Mouse (Mus musculus): ENCODE measurements around the gene P2rx1. TPM values are rescaled to one million over a fixed set of nuclear protein-coding genes. Genes with fewer than 3 reads are reported as not detected.

P2rx1 gene
- total RNA-seq, 2 experiments from 2014 or later: 0.26 to 0.47 TPM

DNA sequence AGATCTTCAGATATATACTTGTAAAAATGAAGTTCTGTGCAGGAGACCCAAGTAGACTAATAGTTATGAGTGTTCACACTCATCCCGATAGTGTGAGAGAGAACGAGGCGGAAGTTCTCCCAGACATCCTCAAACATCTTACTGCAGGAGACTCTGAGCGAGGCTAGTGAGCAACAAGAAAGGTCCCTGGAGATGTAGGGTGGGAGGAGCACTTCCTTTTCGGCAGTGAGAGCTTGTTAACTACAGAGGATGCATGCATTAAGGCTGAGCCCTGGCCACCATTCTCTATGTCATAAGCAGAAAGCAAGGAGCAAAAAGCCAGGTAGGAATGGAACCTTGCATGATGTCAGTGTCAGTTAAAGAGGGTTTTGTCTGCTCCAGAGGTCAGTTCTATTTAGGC is 11.7 kb upstream of the P2rx1 start:
- DNase-seq (ENCODE audit: low spot score in 2 of 2): no peak

DNA sequence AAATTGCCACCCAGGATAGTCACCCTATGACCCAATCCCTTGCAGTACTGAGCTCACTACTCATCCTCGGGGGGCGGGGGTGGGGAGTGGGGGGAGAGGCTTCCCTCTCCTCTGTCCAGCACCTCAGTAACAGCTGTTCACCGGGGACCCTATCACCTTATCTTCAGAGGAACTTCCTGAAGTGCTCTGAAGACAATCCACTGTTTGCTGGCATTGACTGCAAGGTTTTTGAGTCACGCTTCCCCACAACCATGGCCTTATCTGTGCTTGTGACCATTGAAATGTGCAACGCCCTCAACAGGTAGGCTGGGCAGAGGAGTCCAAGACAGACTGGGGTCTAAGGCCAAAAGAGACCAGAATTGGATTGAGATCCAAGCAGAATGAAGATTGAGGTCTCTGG is 11.1 kb upstream of the P2rx1 start:
- no peak for DNase-seq (ENCODE audit: low spot score in 2 of 2)

DNA sequence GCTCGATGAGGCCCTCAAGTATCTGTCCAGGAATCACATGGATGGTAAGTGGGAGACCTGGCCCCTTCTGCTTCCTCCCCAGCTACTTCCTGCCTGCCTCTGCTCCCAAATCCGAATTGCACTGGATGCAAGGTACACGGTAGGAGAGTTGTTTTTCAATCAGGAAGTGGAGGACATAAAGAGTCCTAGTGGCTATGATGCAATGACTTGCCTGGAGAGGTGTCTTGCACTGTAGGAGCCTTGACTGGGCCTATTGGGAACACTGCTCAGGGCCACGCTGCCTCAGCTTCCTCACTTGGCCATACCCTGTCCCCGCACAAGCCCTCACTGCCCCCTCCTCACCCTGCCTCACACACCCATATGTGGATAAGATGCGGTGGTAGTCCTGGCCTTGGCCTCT is 9.9 kb upstream of the P2rx1 start:
- DNase-seq (ENCODE audit: low spot score in 2 of 2): no peak

DNA sequence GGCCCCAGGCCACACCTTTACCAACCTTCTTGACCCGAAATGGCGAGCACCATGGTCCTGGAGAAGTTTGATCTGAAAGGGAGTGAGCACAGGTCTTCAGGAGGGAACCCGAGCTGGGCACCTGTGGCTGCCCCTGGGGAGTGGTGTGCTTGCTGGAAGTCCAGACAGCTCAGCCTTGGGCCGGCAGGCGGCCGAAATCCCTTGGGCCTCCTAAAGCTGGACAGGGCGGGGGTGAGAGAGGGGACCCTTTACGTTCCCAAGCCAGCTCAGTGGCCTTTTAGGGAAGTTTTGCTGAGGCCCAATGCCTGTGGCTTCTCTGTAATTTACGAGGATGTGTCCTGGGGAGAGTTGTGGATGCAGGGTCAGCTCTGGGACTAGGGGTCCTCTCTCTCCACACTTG is 8.2 kb upstream of the P2rx1 start:
- DNase-seq (ENCODE audit: low spot score in 2 of 2): no peak

DNA sequence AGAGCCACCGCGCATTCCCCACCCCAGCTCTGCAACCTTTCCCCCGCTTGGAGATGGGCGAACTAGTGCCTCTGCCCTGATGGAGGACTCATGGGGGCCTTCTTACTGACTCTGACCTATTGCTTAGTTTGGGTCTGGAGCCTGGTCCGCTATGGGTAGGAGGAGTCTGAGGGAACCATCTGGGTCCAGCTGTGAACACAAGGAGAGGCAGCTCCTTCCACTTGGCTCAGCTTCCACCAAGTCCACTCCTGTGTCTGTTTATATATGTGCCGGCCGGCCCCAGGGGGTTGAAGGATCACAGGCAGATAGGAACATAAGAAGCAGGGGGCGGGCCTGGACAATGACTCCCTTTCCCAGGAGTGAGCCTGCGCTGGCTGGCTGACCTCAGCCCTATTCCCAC is 6.9 kb upstream of the P2rx1 start:
- no peak for DNase-seq (ENCODE audit: low spot score in 2 of 2)

DNA sequence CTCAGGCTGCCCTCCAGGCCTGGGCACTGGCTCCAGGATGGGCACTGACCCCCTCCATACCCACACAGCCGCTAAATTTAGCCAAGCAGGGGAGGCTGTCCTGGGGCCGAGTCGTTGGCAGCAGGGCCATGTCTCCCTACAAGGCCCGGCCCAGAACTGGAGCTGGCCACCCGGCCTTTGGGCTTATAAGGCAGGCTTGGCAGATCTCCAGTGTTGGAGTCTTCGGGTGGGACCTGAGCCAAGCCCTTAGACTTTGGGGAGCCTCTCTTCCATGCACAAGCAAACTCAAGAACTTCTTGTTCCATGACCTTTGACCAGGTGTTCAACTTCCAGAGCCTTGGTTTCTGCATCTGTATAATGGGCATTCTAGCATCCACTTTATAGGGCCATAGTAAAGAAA is 2.6 kb upstream of the P2rx1 start:
- DNase-seq (ENCODE audit: low spot score in 2 of 2): no peak

DNA sequence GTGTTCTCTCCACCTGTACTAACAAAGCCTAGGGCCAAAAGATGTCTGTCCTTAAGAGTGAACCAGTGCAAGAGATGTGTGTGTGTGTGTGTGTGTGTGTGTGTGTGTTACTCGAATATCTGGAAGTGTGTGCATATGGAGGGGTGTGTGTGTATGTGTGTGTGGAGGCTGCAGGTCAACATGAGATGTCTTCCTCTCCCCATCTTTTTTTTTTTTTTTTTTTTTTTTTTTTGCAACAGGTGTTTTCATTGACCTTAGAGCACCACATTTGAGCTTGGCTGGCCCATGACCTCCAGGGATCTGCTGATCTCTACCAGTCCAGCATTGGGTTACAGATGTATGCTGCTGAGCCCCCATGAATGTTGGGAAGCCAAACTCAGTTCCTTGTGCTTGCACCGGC is 2.1 kb upstream of the P2rx1 start:
- no peak for DNase-seq (ENCODE audit: low spot score in 2 of 2)

DNA sequence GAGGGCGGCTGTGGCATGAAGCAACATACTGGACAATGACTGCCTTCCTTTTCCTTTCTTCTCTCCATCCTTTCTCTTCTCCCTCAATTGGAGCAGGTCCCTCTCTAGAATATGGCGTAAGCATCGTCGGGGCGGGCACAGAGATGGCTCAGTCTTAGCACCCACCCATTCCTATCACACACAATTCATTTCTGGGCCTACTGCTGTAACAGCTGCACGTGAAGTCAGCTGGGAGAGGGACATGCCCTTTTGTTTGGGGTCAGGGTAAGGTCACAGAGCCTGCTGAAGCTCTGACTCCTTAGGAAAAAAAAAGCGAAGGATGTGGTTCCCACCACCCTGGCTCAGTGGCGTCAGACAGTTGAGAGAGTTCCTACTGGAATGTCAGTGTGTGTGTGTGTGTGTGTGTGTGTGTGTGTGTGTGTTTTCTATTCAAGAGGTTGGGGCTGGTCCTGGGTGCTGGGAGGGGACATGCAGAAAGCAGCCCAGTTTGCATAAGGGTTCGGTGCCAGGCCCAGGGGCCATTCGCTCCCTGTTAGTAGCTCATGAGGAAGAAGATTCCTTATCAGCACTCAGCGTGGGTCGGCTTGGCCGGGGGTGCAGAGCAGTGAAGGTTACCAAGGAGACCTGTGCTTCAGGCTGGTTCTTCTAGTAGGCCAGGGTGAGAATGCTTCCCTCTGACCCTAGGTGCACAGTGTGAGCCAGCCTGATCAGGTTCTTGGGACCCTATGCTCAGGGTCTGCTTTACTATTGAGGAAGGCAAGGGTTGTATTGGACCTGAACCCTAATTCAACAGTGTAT is 1.2 kb upstream of the P2rx1 start:
- DNase-seq (ENCODE audit: low spot score in 2 of 2): no peak

DNA sequence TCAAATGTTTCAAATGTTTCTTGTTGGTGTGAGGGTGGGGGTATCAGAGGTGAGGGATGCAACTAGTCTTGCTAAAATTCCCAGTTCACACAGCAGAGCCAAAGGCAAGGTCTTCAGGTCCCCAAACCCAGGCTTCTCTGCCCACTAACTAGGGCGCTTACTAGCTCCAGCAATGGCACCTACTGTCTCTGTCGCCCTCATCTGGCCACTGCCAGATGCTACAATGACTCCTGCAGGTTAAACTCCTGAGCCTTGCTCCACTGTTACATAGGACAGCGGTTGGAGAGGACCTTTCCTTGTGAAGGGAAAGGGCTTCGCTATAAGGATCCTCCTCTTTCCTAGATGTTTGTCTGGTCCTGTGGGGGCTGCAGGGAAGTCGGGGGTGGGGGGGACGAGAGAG is 2.1 kb downstream of the P2rx1 start:
- peak; percentile 67 to 75 for DNase-seq (ENCODE audit: low spot score in 2 of 2)

DNA sequence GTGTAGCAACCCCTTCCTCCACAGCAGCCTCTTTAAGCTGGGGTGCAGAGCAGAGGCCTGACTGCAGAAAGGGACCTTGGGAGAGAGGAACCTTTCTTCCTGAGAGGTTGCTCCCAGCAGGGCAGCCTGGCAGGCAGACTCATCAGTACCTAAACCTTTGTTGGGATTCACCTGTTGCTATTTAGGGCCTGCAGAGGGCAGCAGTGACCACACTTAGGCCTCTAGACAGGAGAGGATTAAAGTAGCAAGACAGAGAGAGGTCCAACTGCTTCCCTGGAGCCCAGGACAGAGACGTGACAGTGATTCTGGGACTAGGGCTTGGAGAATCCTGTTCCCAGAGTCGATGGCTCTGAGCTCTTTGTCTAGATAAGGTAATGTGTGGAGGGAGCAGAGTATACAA is 7.5 kb downstream of the P2rx1 start:
- DNase-seq (ENCODE audit: low spot score in 2 of 2): peak in 1 of 2 experiments; percentile 39

DNA sequence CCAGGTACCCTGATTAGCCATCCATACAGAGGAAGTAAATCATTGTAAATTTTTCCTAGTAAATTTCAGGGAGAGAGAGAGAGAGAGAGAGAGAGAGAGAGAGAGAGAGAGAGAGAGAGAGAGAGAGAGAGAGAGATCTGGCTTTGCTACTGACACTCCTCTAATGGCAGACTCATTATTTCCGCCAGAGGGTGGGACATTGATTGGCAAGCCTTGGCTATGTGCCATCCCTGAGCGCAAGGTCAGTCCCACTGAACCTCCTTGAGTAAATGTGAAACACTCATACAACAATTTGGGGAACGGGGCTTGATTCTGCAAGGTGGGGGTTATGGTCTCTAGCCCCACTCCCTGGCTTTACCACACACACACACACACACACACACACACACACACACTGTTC is 8.2 kb downstream of the P2rx1 start:
- no peak for DNase-seq (ENCODE audit: low spot score in 2 of 2)

DNA sequence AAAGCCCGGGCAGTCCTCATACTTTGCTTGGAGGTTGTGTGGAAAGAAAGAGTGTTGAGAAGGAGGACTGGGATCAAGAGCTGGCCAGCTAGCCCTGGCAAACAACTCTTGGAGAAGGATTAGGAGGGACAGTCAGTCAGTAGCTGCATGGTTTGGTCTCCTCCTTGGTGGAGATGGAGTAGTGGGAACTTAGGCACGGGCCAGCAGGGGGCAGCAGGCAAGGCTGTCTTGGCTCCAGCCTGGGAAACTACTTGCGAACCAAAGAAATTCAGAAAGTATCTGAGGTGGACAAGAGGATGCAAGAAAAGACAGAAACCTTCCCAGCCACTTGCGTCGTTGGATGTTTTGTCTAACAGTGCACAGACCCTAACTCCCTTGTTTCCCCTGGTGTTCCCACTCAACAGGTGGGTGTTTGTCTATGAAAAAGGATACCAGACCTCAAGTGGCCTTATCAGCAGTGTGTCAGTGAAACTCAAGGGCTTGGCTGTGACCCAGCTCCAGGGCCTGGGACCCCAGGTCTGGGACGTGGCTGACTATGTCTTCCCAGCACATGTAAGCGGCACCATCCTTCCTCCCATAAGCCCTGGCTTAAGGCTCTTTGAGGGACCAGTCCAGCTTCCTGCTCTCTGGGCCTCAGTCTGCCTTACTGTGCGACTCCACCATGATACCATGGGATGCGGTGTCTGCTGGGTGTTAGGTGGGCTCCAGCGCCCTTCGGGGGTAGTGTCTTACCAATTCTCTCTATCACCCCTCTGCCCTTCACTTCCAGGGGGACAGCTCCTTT is 9.0 kb downstream of the P2rx1 start:
- peak; percentile 53 to 66 for DNase-seq (ENCODE audit: low spot score in 2 of 2)

DNA sequence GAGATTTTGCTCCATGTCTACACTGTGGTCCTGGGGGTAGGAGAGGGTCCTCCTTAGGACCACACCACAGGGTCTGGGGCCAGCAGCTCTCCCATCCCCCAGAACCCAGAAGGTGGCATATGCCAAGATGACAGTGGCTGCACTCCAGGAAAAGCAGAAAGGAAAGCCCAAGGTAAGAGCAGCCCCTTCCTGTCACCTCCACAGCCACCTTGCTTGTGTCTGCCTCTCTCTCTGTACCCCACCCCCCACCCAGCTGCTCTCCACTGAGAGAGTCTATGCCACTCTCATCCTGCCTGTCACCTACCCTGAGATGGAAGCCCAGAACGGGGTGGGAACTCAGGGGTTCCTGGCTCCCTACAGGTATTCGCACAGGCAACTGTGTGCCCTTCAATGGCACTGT is 9.9 kb downstream of the P2rx1 start:
- no peak for DNase-seq (ENCODE audit: low spot score in 2 of 2)

DNA sequence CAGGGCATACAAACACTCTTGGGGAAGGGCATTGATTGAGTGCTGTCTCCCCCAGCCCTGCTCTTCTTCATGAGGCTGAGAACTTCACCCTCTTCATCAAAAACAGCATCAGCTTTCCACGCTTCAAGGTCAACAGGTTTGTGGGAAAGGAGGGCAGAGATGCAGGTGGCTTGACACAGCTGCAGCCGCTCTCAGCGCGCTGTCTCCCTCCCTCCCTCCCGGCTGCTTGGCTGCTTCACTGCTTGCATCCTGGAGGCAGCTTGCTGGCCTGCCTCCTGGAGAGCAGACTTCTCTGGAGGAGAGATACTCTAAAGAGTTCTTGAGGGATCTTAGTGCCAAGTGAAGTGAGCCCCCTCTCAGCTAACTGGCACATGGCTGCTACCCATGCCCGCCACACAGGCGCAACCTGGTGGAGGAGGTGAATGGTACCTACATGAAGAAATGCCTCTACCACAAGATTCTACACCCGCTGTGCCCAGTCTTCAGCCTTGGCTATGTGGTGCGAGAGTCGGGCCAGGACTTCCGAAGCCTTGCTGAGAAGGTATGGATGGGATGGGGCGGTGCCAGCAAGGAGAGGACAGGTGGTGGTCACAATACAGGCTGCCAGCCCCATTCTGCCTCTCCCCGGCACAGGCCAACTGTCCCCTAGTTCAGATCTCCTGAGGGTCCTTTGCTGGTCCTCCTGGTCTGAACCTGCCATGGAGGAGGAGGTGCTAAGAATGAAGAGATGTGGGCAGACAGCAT is 10.8 kb downstream of the P2rx1 start:
- DNase-seq (ENCODE audit: low spot score in 2 of 2): no peak

DNA sequence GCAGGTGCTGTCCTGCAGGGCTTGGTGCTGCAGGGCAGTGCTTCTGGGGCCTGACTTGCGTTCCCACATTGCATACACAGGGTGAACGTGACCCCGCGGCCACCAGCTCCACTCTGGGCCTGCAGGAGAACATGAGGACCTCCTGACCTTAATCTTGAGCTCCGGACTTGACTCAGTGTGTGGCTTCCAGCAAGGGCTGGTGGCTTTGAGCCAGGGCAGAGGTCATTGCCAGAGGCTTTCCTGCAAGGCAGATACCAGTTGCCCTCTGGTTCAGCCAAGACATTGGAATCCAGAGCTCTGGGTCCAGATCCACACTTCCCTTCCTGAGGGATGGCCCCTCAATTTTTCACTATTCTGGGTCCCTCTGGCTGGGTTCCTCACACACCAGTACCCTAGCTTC is 15.1 kb downstream of the P2rx1 start:
- no peak for DNase-seq (ENCODE audit: low spot score in 2 of 2)

DNA sequence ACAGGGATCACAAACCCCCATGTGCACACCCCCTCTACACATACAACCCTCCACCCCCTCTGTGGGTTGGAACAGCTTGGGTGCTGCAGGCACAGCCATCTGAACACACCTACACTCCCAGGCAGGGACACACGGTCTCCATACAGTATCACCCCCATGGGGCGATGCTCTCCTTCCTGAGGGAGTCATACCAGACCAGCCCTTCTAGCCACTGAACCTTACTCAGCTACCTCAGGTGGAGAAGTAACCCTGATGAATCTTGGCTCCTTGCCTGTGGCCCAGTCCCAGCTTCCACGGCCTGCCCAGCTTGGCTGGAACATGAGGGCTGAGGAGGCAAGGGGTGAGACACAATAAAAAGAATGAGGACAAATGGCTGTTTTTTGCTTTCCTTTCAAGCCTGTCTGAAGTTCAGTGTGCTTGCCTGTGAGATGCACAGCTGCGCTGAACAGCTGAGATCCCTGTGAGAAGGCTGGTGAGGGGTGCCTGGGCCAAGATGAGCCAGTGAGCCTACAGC is 16.0 kb downstream of the P2rx1 start:
- DNase-seq (ENCODE audit: low spot score in 2 of 2): peak; percentile 49 to 76

DNA sequence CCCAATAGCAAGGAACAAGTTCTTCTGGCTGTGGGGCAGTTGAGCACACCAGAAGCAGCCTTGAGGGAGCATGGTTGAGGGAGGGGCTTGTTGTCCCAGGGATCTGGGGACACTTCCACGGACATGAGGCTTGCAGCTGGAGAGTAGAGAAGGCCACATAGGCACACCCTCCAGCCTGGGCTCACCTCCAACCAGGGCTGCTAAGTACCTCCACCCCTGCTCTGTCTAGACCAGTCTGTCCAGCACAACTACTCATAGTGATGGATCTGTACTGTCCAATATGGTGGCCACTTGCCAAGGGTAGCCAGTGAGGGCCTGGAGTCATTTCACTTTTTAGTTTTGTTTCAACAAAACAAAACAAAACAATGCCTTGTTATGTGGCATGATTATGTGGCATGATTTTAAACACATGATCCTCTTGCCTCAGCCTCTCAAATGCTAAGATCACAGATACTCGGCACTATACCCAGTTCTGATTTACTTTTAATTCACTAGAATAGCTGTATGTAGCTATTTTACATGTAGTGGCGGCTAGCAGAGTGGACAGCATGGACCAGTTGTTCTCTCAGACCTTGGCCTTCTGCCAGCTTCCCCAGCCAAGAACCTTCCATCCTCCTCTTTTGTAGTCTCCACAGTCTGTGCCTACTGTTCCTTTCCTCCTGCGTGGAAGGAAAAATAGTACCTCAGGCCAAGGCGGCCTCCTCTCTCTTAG is 16.6 kb downstream of the P2rx1 start:
- peak; percentile 55 to 65 for DNase-seq (ENCODE audit: low spot score in 2 of 2)

DNA sequence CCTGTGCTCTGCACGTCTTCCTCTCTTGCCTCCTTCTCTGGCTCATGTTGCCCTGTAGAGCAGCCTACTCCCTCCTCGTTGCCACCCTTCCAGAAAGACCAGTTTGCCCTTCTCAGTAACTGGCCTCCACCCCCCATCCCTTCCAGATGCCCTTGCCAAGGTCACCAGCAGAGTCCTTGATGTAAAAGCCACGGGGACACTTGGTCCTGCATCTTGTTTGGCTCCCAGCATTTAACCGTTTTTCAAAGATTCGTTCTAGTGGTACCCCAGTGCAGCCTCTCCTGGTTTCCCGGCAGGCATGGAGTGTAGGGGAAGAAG is 17.2 kb downstream of the P2rx1 start:
- DNase-seq (ENCODE audit: low spot score in 2 of 2): no peak

DNA sequence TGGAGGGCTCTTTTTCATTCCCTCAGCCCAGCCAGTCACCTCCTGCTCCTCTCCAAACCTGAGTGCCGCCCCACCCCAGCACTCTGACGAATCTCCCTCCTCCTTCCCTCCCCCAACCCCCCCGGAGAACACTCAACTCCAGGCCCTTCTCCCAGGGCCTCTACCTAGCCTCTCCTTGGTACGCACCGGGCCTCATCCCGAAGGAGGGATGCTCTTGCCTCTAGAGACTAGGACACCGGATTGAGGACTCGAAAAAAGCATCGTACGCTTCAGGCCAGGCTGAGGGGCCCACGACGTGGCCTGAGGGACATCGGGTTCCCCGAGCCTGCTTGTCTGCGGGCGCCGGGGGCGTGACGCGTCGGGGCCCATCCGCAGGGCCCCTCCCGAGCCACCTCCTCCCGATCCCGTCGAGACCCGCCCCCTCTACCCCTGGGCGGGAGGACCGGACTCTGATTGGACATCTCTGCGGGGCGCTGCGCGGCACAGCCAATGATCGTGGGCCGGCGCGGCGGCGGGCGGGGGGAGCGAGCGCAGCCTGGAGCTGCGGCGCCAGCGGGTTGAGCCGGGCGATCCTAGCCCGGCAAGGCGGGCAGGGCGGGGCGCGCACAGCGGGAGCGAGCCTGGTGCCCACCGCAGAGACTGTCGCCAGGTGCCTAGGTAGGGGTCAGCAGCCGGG is 19.7 kb downstream of the P2rx1 start, which contains the start of gene Camkk1:
Gene Camkk1 (plus strand): TSS at position 538 of the 676 bp plus-strand sequence.
- DNase-seq (ENCODE audit: low spot score in 2 of 2): peak; percentile 92 to 96

DNA sequence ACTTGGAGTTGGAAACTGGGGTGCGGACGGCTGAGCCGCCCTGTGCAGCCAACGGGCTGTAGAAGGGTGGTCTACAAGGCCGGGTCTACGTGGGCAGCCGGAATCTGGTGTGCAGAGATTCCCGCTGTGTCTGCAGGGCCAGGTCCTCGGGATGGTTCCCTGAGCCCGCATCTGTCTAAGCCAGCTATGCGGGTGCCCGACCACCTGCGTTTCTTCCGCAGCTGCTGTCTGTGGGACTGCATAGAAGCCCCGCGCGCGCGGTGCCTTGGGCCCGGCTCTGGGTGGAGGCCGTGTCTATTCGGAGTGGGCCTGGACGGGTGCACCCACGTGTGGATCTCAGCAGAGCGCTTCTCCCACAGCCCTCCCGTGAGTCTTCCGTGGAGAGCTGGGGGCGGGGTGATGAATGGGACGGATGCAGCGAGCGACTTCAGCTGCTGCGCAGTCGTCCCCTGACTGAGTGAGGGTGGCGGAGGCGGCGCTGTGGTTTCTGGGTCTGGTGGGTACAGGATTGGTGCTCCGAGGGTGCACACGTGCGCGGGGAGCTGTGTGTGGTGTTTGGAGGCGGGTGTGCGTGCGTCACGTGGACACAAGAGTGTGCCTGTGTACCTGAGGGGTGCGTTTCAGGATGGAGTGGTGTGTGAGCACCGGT is 20.4 kb downstream of the P2rx1 start:
- peak; percentile 81 to 89 for DNase-seq (ENCODE audit: low spot score in 2 of 2)
